ENCODE assay signal across 8 mouse cellular contexts in genomic region chr11:73018471-73019146, GRCm38 (mm10). TPM values are rescaled to one million over a fixed set of nuclear protein-coding genes. Genes with fewer than 3 reads are reported as not detected.
DNase-seq lines count a peak whose midpoint lies in the region; ATAC-seq and TF ChIP-seq lines count a peak whose summit lies in the region.

Gene Camkk1, plus strand, starts transcription at chr11:73019008.

- H3K4me2 ChIP-seq in embryonic facial prominence, embryonic 13.5 days: peak within 1 kb of the TSS; percentile 96
- peak within 1 kb of the TSS; percentile 97 for H3K4me2 ChIP-seq in limb, embryonic 13.5 days (replicated peaks)
- H3K4me2 ChIP-seq in midbrain, embryonic 16.5 days (ENCODE audit: low read length): peak within 1 kb of the TSS; percentile 87

- peak; percentile 95 for ATAC-seq in embryonic facial prominence, embryonic 13.5 days (ENCODE audit: insufficient number of reproducible peaks, insufficient read depth, low FRiP score, low TSS enrichment, low read depth)
- ATAC-seq in limb, embryonic 13.5 days (ENCODE audit: low FRiP score, low read depth): peak; percentile 94
- ATAC-seq in midbrain, embryonic 16.5 days: peak; percentile 95

- no peak within 1 kb of the TSS for H3K27ac ChIP-seq in embryonic facial prominence, embryonic 13.5 days
- no peak within 1 kb of the TSS for H3K27ac ChIP-seq in limb, embryonic 13.5 days
- peak within 1 kb of the TSS; percentile 74 for H3K27ac ChIP-seq in midbrain, embryonic 16.5 days (ENCODE audit: low read length)
- H3K27ac ChIP-seq in spleen, adult 2 months (ENCODE audit: insufficient read depth, low read length): no peak within 1 kb of the TSS

- peaks cover 30% of the 10 kb centered on the region for H3K27me3 ChIP-seq in embryonic facial prominence, embryonic 13.5 days
- peaks cover 35% of the 10 kb centered on the region for H3K27me3 ChIP-seq in limb, embryonic 13.5 days
- H3K27me3 ChIP-seq in midbrain, embryonic 16.5 days (ENCODE audit: control insufficient read depth, insufficient read depth, low read depth, low read length): no peaks in the 10 kb centered on the region
- no peaks in the 10 kb centered on the region; the same call in 1 of the 2 replicates for H3K27me3 ChIP-seq in spleen, adult 2 months (ENCODE audit: control insufficient read depth, insufficient read depth, low read length)

- peak within 1 kb of the TSS; percentile 73 for H3K9ac ChIP-seq in embryonic facial prominence, embryonic 13.5 days
- H3K9ac ChIP-seq in limb, embryonic 13.5 days: peak within 1 kb of the TSS; percentile 72
- peak within 1 kb of the TSS; percentile 81 for H3K9ac ChIP-seq in midbrain, embryonic 16.5 days (ENCODE audit: low read depth, low read length)

- TF ChIP-seq CTCF in spleen, adult 2 months (IDR thresholded peaks at IDR 0.05; ENCODE audit: extremely low read depth, insufficient read depth, insufficient read length, insufficient replicate concordance): no peak

- peak; percentile 93 for DNase-seq in A20 (ENCODE audit: low read depth, low spot score)
- peak; percentile 81 to 83 for DNase-seq in adrenal gland, postnatal 4 days (ENCODE audit: low spot score in 2 of 2)
- peak; percentile 91 to 92 for DNase-seq in heart, adult 9 months (ENCODE audit: low spot score in 2 of 2)
- DNase-seq in kidney, adult 9 months: peak; percentile 88
- DNase-seq in spleen, adult 2 months (ENCODE audit: low read depth in 1 of 2, low spot score in 2 of 2): peak; percentile 61 to 87

- H3K36me3 ChIP-seq in embryonic facial prominence, embryonic 13.5 days: no peaks in the 10 kb centered on the region
- no peaks in the 10 kb centered on the region for H3K36me3 ChIP-seq in limb, embryonic 13.5 days
- H3K36me3 ChIP-seq in midbrain, embryonic 16.5 days (ENCODE audit: control insufficient read depth, insufficient read depth, low read length): no peaks in the 10 kb centered on the region
- H3K36me3 ChIP-seq in spleen, adult 2 months (ENCODE audit: control insufficient read depth, insufficient read depth, low read length): no peaks in the 10 kb centered on the region

- TF ChIP-seq POLR2A in spleen, adult 2 months (IDR thresholded peaks at IDR 0.05; ENCODE audit: low read depth, low read length): no peak

- peaks cover 14% of the 10 kb centered on the region for H3K4me1 ChIP-seq in embryonic facial prominence, embryonic 13.5 days
- peaks cover 26% of the 10 kb centered on the region for H3K4me1 ChIP-seq in limb, embryonic 13.5 days
- H3K4me1 ChIP-seq in midbrain, embryonic 16.5 days (ENCODE audit: control insufficient read depth, insufficient read depth, low read length): peaks cover 13% of the 10 kb centered on the region; the same call in 1 of the 2 replicates
- peaks cover 18% of the 10 kb centered on the region for H3K4me1 ChIP-seq in spleen, adult 2 months (ENCODE audit: control insufficient read depth, insufficient read depth, insufficient read length)

- WGBS in embryonic facial prominence, embryonic 13.5 days: under 1% methylated on average over 57 of the region's 57 CpGs
- under 1% methylated on average over 57 of the region's 57 CpGs for WGBS in limb, embryonic 13.5 days
- WGBS in midbrain, embryonic 16.5 days: under 1% methylated on average over 44 of the region's 57 CpGs
- WGBS in spleen, adult 2 months: 4% methylated on average over 56 of the region's 57 CpGs

- H3K9me3 ChIP-seq in embryonic facial prominence, embryonic 13.5 days: no peaks in the 10 kb centered on the region
- H3K9me3 ChIP-seq in limb, embryonic 13.5 days: no peaks in the 10 kb centered on the region
- H3K9me3 ChIP-seq in midbrain, embryonic 16.5 days (replicated peaks; ENCODE audit: control insufficient read depth, low read length, poor library complexity, severe bottlenecking): no peaks in the 10 kb centered on the region

- H3K4me3 ChIP-seq in embryonic facial prominence, embryonic 13.5 days: peak within 1 kb of the TSS; percentile 71
- peak within 1 kb of the TSS; percentile 70 for H3K4me3 ChIP-seq in limb, embryonic 13.5 days
- H3K4me3 ChIP-seq in midbrain, embryonic 16.5 days (ENCODE audit: low read depth, low read length): peak within 1 kb of the TSS; percentile 78
- peak within 1 kb of the TSS; percentile 66 for H3K4me3 ChIP-seq in spleen, adult 2 months (ENCODE audit: extremely low read depth, insufficient read depth, insufficient read length)

RNA-seq across cellular contexts. Expression of gene Camkk1, which starts in this region (rescaled TPM):
- total RNA-seq in adrenal gland, postnatal 4 days (2021): 1 to 10 TPM; 2.5 to 2.6 TPM
- 8.4 and 8.6 TPM in 2 replicates for polyA plus RNA-seq in embryonic facial prominence, embryonic 13.5 days (2015; fragmentation: Nextera tagmentation; extraction: Ambion mirVana)
- polyA plus RNA-seq in limb, embryonic 13.5 days (2015; fragmentation: Nextera tagmentation; extraction: Ambion mirVana): 11.3 and 12.7 TPM in 2 replicates
- polyA plus RNA-seq in midbrain, embryonic 16.5 days (2015; fragmentation: Nextera tagmentation; extraction: Ambion mirVana): 31.9 and 33.6 TPM in 2 replicates
- 2.2 and 2.4 TPM in 2 replicates for polyA plus RNA-seq in spleen, adult 2 months (2012; rRNA removed)
